Mouse (Mus musculus) gastrocnemius, postnatal 10 days (tissue): ENCODE results near the gene Lyzl4. TPM values are rescaled to one million over a fixed set of nuclear protein-coding genes. Genes with fewer than 3 reads are reported as not detected.
A peak's percentile ranks its signal among the peaks of the same experiment; 100 is the strongest.

ENCODE experiments used
- DNase-seq: peaks from one replicate; pipeline ENCODE4 v3.0.0; 2021; ENCODE audit warnings: mixed read lengths
- long read RNA-seq, 2 experiments: library from polyadenylated mRNA; stranded (forward); transcript quantifications; one replicate each; pipeline ENCODE4 v2.0.0; 2021
- total RNA-seq, 2 experiments: library from RNA; stranded (reverse); gene quantifications; 2 replicates each; pipeline ENCODE4 v1.2.3; 2021

The Lyzl4 gene
- under 1 TPM in 1 of 2 experiments, not detected in 1; 0.81 TPM for total RNA-seq
- long read RNA-seq, experiment 1, partial matches to known transcripts = 0 of 1 reads
- long read RNA-seq, experiment 1, other reads (novel, unspliced or antisense) = 1 of 1 reads
- long read RNA-seq, experiment 2 = 0 reads

GRCm38 (mm10) chr9:121642001-121642400 lies at the start of gene Lyzl4:
TSS of gene Lyzl4 (minus strand) at chr9:121642096.
- peak; percentile 84 for DNase-seq

DNA sequence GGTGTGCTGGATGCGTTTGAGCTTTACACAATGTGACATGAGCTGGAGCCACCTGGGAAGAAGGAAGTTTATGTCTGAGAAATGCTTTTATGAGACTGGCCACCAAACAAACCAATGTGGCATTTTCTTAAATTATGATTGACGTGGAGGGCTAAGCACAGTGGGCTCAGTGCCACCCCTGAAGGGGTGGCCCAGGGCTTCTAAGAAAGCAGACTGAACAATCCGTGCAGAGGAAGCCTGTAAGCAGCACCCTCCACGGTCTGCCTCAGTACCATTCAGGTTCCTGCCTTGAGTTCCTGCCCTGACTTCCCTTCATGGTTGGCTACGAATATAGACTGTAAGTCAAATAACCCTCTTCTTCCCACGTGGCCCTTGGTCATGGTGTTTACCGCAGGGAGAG lies 48.8 kb upstream of the Lyzl4 start:
- no peak for DNase-seq

DNA sequence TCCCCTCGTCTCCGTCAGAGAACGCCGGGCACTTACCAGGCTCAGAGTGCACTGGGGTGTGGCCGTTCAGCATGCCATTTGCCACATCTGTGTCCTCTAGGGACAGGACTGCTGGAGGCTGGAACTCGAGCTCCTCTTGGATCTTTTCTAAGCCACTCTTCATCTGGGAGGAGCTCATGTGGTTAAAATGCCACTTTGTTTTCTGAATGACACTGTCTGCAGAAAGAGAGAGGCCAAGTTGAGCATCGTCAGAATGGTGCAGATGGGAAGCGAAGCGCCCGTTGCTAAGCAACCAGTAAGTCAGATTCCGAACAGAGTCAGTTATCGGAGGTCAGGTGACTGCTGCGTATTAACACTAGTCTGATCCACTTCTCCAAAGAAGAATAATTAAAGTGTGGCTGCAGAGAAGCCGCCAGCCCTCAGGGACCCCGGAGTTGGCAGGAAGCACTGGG lies 48.3 kb upstream of the Lyzl4 start:
- DNase-seq = no peak

DNA sequence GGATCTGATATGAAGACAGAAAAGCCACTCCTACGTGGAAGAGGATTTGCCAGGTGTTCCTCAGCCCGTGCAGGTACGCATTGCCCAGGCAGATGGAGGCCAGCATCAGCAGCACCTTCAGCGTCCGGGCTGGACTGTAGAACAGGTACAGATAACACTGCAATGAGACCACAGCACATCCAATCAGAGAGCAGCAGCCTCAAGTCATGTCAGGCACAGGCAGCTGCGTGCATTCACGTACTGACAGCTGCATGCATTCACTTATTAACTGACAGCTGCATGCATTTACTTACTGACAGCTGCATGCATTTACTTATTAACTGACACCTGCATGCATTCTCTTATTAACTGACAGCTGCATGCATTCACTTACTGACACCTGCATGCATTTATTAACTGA lies 42.8 kb upstream of the Lyzl4 start:
- no peak for DNase-seq

DNA sequence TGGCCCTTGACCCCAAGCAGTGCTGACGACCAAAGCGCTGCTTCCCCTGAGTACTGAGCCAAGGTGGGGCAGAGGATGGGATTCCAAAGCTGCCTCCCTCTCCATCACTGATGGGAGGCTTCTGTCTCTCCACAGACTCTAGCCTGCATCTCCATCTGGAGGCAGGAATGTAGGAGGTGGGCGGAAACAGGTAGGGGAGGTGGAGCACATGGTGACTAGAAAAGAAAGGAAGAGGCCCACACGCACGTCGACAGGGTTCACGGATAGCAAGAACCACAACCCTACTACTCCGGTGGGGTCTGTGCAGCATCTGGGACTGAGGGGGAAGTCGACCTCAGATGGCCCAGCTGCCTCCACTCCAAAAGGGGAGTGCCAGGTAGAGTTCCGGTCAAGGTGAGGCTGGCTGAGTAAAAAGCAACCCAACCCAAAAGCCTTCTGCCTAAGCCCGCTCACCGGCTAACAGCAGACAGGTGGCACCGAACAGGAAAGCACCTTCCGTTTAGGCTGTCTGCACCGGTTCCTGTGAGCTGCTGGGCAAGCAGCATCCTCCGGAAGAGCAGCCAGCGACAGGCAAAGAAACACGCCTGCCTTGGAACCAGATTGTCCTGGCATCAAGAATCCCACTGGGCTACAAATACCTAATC lies 40.3 kb upstream of the Lyzl4 start:
- DNase-seq = no peak

- no peak for DNase-seq
Measured at GRCm38 (mm10) chr9:121681191-121681590, 39.3 kb upstream of the Lyzl4 start.

- DNase-seq = peak; percentile 68
Measured at GRCm38 (mm10) chr9:121679549-121679948, 37.7 kb upstream of the Lyzl4 start.

- DNase-seq = no peak
Measured at GRCm38 (mm10) chr9:121677476-121677875, 35.6 kb upstream of the Lyzl4 start.

DNA sequence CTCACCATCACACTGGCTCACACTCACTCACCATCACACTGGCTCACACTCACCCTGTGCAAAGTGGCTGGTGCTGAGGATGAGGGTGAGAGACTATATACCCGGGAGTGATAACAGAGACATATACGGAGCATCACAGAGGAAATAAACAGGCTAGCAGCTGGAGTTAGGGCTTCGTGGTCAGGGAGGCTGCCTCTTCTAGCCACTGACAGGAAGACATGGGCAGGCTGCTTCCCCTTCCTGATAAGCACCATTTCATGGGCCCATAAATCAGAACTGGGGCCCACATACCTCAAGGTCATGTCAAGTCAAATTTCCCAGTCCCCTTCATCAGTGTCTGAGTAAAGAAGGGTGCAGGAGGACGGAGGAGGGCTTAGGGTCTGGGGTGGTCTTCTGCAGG lies 35.2 kb upstream of the Lyzl4 start:
- no peak for DNase-seq

GRCm38 (mm10) chr9:121675556-121675955 lies 33.7 kb upstream of the Lyzl4 start:
- no peak for DNase-seq

DNA sequence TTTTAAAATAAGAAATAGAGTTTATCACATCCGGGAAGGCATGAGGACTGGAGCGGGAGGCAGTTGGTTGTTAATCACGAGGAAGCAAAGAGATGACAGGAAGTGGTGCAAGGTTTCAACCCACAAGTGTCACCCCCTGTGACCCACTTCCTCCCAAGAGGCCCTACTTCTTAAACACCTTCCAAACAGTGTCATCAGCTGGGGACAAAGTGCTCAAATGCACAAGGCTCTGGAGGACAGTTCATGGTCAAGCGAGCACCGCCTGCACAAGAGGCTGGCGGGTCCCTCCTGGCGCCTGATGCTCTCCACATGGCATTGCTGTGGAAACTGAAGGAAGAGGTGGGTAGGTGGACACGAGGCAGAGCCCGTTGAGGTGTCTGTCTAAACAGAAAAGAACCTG lies 33.1 kb upstream of the Lyzl4 start:
- no peak for DNase-seq

GRCm38 (mm10) chr9:121673716-121674115 lies 31.8 kb upstream of the Lyzl4 start:
- no peak for DNase-seq

GRCm38 (mm10) chr9:121672311-121672710 lies 30.4 kb upstream of the Lyzl4 start:
- DNase-seq = peak; percentile 49

DNA sequence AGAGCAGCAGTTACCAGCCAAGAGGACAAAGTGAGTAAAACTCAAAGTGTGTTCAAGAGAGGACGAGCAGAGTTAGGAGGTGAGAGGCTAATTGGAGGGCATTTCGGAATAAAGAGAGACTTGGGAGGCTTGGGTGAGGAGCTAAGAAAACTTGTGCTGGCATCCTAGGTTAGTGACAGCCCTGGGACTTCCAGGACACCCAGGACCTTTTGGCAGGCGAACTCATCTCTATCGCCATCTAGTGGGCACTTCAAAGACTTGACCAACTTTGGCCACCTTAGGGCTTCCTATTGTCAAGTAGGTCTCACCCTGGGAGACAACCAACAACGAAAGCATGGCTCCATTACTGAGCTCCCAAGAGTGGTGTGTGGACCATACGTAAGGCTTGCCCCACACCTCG lies 29.4 kb upstream of the Lyzl4 start:
- peak; percentile 41 for DNase-seq

DNA sequence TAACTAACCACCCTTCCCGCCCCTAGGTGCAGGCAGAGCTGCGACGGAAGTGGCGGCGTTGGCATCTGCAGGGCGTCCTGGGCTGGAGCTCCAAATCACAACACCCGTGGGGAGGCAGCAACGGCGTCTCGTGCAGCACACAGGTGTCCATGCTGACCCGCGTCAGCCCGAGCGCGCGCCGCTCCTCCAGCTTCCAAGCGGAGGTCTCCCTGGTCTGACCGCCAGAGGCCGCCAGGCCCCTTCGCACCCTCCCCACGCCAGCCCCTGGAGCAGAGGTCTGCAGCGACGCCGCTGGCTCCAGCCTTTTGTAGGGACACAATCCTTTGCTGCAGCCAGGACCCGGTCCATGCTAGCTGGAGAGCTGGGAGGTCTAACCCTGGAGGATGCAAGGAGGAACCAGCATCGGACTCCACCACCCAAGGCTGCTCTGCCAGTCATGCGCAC lies 27.5 kb upstream of the Lyzl4 start:
- peak; percentile 72 for DNase-seq

DNA sequence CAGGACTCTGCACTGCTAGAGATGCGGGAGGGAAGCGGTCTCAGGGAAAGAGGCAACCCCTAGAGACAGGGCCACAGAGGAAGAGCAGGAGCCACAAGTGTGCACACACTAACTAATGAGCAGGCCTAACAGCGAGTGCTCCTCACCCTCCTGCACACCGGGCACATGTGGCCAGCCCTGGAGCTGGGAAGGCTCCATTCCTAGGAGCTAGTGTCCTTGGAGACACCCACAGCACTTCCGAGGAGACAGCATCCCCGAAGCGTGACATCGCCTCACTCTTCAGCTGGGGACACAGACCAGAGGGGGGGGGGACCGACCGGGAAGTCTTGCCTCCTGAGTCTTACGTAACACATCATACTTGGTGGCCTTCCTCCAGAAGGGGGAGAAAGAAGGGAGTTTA lies 25.9 kb upstream of the Lyzl4 start:
- DNase-seq = no peak

DNA sequence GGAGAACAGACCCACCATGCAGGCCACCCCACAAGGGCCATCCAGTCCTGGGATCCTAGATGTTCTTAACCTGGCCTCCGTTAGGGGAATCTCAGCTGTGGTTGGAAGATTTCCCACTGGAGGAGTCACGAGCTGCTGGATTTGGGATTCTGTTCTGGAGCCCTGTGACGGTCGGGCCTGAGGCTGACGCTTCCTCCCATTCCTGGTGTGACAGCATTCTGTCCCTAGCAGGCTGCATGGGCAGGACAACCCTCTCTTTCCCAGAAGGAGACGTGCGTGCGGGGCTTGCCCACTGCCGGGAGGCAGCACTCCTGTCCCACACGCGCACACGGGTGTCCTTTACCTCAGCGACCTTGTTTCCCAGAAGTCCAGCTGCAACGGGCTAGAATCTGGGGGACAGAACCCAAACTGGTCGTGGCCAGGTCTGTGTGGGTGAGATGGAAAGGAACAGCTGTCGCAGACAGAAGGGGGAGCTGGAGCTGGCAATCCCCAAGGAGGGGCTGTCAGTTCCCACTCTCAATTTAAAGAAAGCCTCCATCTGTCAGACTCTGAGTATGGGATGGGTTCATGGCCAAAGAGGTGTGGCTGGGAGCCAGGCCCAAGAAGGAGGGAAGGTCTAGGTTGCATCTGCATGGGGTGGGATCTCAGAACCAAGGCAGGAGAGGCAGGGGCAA lies 25.2 kb upstream of the Lyzl4 start:
- DNase-seq = no peak

DNA sequence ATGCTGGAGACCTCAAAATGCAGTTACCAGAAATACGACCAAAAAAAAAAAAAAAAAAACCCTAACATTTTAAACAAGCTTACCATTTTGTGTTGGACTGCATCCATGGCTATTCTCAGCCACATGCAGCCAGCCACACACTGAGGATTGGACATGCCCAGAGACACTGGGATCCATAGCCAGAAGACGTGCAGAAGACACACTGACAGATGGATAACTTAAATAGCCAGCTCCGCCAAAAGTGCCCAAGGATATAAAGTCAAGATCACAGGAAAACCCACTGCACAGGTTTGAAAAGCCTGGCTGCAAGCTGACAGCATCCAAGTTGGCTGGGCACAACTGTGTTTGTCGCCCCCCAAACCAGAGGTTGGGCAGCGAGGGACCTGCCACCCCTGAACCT lies 22.2 kb upstream of the Lyzl4 start:
- no peak for DNase-seq

DNA sequence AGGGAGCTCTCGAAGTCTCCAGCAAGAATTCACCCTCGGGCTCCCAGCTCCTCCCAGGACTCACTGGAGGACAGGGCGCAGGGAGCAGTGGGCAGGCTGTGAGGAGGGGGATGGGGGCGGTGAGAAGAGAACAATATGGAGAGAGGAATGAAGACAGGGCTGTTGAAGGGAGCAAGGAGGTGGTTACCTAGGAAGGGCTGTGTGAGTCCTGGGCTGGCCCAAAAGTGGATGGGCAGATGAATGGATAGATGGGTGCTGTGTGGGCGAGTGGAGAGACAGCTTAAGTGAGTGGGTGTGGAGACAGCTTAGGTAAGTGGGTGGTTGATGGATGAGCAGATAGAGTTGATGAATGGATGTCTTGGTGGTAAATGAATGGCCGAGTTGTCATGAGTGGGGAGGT lies 21.6 kb upstream of the Lyzl4 start:
- DNase-seq = no peak

GRCm38 (mm10) chr9:121659791-121660190 lies 17.9 kb upstream of the Lyzl4 start:
- DNase-seq = no peak

DNA sequence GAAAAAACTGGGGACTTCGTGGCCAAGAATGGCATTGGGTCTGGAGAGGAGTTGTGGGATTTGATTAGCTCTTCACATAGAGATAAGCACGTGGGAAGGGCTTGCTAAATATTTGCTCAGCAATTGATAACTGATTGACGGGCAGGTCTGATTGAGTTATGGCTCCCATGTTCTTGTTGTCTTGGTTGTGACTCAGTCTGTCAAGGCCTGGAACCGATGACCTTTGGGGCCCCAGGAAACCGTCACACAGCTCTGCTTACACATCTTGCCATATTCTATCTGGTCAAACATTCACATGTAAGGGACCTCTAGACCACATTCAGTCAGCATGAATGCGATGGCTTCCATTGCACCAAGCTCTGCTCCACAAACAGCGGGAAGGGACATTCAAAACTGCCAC lies 16.4 kb upstream of the Lyzl4 start:
- DNase-seq = no peak

DNA sequence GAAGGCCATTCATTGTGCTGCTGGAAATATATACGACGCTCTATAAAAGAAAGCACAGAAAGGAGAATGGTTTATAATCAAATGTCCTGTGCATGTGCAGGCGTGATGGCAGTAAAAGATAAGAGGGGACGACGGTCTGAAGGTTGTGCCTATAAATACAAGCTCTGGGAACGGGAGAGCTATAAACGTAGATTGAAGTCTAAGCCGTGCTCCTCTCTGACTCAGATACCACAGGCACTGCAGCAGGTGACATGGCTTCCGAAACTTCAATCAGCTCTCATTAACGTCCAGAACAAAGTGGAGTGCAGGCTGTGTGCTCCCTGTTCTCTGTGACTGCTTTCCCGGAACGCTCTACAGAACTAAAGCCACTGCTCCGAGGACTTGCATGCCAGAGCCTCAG lies 15.2 kb upstream of the Lyzl4 start:
- no peak for DNase-seq

DNA sequence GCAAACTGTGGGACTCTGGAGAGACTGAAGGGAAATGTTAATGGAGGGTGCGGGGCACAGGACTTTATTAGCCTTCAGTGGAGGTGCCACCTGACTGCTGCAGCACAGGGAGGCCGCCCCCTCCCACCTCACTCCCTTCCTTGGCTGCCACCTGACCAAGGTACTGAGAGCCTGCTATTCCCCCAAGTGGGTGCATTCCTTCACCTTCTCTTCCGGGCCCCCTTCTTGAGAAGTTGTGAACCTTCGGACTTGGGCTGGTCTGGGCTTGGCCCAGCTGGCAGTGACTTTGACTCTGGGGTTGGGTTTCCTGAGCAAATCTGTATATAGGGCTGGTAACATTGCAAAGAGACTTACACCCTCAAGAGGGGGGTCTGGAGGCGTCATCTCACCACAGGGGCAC lies 14.4 kb upstream of the Lyzl4 start:
- no peak for DNase-seq

GRCm38 (mm10) chr9:121653668-121654067 lies 11.8 kb upstream of the Lyzl4 start:
- DNase-seq = no peak
